Mouse (Mus musculus): Measurements from ENCODE around the gene AL732309.1. TPM values are rescaled to one million over a fixed set of nuclear protein-coding genes. Genes with fewer than 3 reads are reported as not detected.

AL732309.1 gene
- polyA plus RNA-seq, 1 experiment: 7.0 TPM

DNA sequence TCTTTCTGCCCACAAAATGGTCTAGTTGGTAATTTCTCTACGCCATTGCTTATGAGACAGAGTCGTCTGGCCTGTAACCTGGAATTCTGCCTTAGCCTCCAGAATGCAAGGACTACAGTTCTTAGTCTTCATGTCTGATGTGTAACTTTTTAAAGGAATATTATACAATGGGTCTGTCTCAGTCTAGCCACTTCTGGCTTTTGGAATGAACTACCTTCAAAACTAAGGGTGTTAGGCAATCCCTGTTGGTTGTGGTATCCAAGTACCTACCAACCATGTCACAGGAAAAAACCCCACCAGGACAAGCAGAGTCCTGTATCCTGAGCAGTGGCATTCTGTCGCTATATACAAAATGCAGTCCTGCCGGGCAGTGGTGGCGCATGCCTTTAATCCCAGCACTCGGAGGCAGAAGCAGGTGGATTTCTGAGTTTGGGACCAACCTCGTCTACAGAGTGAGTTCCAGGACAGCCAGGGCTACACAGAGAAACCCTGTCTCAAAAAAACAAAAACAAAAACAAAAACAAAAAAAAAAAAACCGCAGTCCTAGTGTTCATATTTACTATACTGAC, 20.8 kb downstream of the AL732309.1 start:
- TF ChIP-seq POLR2A (IDR thresholded peaks at IDR 0.05; ENCODE audit: control insufficient read depth, low read depth, low read length) (no peak), CTCF (IDR thresholded peaks at IDR 0.05; ENCODE audit: control insufficient read depth, insufficient read depth, insufficient replicate concordance, low read depth, low read length) (no peak)
- H3K27ac ChIP-seq (ENCODE audit: control insufficient read depth, insufficient read depth, low read depth, low read length): peak overlapping the region; percentile 84
- H3K36me3 ChIP-seq (ENCODE audit: control insufficient read depth, insufficient read depth, low read length): no peaks in the 10 kb centered on the region
- H3K4me1 ChIP-seq (ENCODE audit: control insufficient read depth, insufficient read depth, low read length): peaks cover 4% of the 10 kb centered on the region; the same call in 1 of the 2 replicates
- no peaks in the 10 kb centered on the region for H3K27me3 ChIP-seq (ENCODE audit: control insufficient read depth, insufficient read depth, low read length)
- peak overlapping the region; percentile 83 for H3K4me3 ChIP-seq (ENCODE audit: control insufficient read depth, low read depth, low read length)

DNA sequence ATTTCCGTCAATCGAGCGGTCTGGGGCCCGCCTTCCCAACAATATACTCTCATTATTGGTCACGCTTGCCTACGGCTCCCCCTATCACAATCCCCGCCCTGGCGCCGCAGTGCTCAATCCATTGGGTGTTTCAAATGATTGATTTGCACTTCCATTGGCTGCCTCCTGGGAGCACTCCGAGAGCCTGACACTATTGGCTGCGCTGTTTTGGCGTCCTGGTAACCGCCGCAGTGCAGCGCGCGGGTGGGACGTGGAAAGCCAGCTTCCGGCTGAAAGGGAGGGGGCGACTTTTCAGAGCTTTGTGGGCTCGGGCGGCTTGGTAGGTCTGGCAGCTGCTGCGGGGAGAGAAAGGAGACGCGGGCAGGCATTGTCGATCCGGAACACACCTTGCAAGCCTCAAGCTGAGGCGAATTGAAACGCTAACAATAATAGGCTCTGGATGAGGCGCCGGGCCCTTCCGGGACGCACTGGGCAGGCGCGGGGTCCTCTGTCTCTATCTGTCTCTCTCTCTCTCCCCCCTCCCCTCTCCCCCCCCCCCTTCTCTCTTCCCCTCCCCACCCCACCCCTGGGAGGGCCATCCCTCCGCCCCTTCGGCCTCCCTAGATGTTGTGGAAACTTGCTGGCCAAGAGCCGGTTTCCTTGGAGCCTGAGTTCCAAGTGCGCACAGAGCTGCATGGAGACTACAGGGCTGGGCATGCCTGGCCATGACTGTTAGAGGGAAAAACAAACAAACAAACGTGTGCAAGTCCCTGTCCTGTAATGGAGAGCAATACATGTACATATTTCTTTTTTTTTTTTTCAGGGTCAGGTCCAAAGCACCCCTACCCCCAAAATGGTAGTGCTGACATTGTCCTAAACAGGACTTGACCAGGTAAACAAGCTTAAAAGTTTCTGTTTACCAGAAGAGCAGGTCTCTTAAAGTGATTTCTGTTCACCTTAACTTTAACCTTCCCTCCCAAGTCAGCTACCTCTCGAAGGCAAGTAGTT, 21.6 kb downstream of the AL732309.1 start:
- no peaks in the 10 kb centered on the region for H3K36me3 ChIP-seq (ENCODE audit: control insufficient read depth, insufficient read depth, low read length)
- H3K4me3 ChIP-seq (ENCODE audit: control insufficient read depth, low read depth, low read length): peak overlapping the region; percentile 100
- no peaks in the 10 kb centered on the region for H3K27me3 ChIP-seq (ENCODE audit: control insufficient read depth, insufficient read depth, low read length)
- H3K27ac ChIP-seq (ENCODE audit: control insufficient read depth, insufficient read depth, low read depth, low read length): peak overlapping the region; percentile 94
- TF ChIP-seq CTCF (IDR thresholded peaks at IDR 0.05; ENCODE audit: control insufficient read depth, insufficient read depth, insufficient replicate concordance, low read depth, low read length) (no peak), POLR2A (IDR thresholded peaks at IDR 0.05; ENCODE audit: control insufficient read depth, low read depth, low read length) (no peak; the same call in 1 of the 2 replicates)
- peaks cover 4% of the 10 kb centered on the region; the same call in 1 of the 2 replicates for H3K4me1 ChIP-seq (ENCODE audit: control insufficient read depth, insufficient read depth, low read length)

DNA sequence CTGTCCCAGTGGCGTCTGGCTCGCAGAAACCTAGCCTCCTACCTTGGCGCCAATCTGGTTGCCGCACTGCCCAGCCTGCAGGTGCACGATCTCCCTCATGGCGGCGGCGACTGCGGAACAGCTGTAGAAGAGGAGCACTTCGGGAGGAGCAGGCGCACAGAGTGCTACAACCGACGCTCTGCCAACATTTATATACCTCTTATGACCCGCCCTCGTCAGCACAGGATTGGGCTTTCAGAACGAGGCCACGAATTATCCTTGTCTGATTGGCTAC, 22.2 kb downstream of the AL732309.1 start, which contains the start of gene Tubb4b:
Gene Tubb4b, minus strand, starts transcription at position 211 of the 274 bp plus-strand sequence.
- TF ChIP-seq CTCF (IDR thresholded peaks at IDR 0.05; ENCODE audit: control insufficient read depth, insufficient read depth, insufficient replicate concordance, low read depth, low read length) (0 out of 2 replicates have a peak, but pooled peaks have one; percentile 9), POLR2A (IDR thresholded peaks at IDR 0.05; ENCODE audit: control insufficient read depth, low read depth, low read length) (peak; percentile 99)
- H3K4me3 ChIP-seq (ENCODE audit: control insufficient read depth, low read depth, low read length): peak within 1 kb of the TSS; percentile 100
- H3K27me3 ChIP-seq (ENCODE audit: control insufficient read depth, insufficient read depth, low read length): no peaks in the 10 kb centered on the region
- no peaks in the 10 kb centered on the region for H3K36me3 ChIP-seq (ENCODE audit: control insufficient read depth, insufficient read depth, low read length)
- H3K27ac ChIP-seq (ENCODE audit: control insufficient read depth, insufficient read depth, low read depth, low read length): peak within 1 kb of the TSS; percentile 99
- H3K4me1 ChIP-seq (ENCODE audit: control insufficient read depth, insufficient read depth, low read length): peaks cover 4% of the 10 kb centered on the region; the same call in 1 of the 2 replicates

DNA sequence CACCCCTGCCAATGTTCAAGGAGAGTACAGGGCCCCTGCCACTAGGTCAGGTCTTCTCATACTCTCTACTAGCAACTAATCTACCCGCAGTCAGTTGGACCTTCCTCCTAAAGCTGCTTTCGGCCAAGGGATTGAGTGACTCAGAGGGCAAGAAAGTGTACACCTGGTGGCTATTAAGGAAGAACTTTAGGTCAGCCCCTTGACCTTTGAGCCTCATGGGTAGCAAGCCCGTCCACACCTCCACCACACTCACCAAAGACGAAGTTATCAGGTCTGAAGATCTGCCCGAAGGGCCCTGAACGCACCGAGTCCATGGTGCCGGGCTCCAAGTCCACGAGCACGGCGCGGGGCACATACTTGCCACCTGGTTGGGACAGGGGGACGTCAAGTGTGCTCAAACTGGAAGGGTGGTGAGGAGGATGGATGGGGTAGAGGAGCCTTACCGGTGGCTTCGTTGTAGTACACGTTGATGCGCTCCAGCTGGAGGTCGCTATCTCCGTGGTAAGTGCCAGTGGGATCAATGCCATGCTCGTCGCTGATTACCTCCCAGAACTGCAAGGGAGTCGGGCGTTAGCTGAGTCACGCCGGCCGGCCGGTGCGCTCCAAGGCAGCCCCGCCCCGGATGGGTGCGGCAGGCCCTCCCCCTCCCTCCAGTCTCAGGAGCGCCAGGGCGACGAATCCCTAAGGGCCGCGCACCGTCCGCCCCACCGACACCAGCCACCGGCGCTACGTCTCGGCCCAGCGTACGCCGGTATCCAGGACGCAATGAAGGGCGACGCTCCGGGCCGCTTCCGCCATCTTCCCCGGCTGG, 22.8 kb downstream of the AL732309.1 start:
- TF ChIP-seq POLR2A (IDR thresholded peaks at IDR 0.05; ENCODE audit: control insufficient read depth, low read depth, low read length) (no peak), CTCF (IDR thresholded peaks at IDR 0.05; ENCODE audit: control insufficient read depth, insufficient read depth, insufficient replicate concordance, low read depth, low read length) (no peak)
- Histone ChIP-seq H3K4me1 (ENCODE audit: control insufficient read depth, insufficient read depth, low read length) (peaks cover 4% of the 10 kb centered on the region; the same call in 1 of the 2 replicates), H3K27ac (ENCODE audit: control insufficient read depth, insufficient read depth, low read depth, low read length) (peak overlapping the region; percentile 99), H3K4me3 (ENCODE audit: control insufficient read depth, low read depth, low read length) (peak overlapping the region; percentile 100), H3K36me3 (ENCODE audit: control insufficient read depth, insufficient read depth, low read length) (no peaks in the 10 kb centered on the region), H3K27me3 (ENCODE audit: control insufficient read depth, insufficient read depth, low read length) (no peaks in the 10 kb centered on the region)

DNA sequence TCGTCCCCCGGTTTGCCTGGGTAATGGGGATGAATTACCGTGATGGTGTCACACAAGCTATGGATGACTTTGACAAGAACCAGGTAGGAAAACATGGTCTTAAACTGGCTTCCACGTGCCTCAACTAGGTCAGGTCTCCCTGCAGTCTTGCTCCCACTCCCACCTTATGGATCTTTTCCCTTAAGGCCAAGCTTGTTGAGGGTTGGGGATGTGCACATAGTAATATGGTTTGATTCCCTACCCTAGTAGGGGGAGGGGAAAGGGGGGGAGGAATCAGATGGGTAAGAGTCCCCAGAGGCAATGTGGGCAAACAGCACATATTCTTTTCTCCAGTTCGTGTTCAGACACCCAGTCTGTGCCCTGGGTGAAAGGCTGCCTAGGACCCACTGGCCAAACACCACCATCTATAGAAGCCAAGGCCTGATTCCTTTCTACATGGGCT, 25.3 kb downstream of the AL732309.1 start:
- TF ChIP-seq CTCF (IDR thresholded peaks at IDR 0.05; ENCODE audit: control insufficient read depth, insufficient read depth, insufficient replicate concordance, low read depth, low read length) (no peak), POLR2A (IDR thresholded peaks at IDR 0.05; ENCODE audit: control insufficient read depth, low read depth, low read length) (no peak)
- peak overlapping the region; percentile 72 for H3K4me3 ChIP-seq (ENCODE audit: control insufficient read depth, low read depth, low read length)
- no peaks in the 10 kb centered on the region for H3K27me3 ChIP-seq (ENCODE audit: control insufficient read depth, insufficient read depth, low read length)
- H3K4me1 ChIP-seq (ENCODE audit: control insufficient read depth, insufficient read depth, low read length): peaks cover 2% of the 10 kb centered on the region; the same call in 1 of the 2 replicates
- no peaks in the 10 kb centered on the region for H3K36me3 ChIP-seq (ENCODE audit: control insufficient read depth, insufficient read depth, low read length)
- H3K27ac ChIP-seq (ENCODE audit: control insufficient read depth, insufficient read depth, low read depth, low read length): no peak overlapping the region; the same call in 1 of the 2 replicates

DNA sequence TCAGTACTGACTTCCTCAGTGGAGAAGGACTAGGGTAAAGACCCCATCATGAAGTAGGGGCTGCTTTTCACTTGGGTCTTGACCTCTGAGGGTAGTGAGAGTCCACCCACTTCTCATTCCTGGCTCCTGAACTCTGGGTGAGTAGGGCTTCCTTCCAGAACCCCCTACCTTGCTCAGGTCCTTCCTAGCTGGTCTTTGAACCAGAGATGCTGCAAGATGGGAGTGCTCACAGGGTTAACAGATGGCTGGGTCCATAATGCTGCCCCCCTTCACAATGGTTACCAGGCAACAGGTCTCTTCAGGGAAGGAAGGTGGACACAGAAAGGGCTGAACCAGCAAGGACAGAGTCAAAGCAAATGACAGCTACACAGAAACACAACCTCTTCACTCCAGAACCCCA, 28.2 kb downstream of the AL732309.1 start, which contains the start of gene Fam166a:
Gene Fam166a, plus strand, starts transcription at position 301 of the 400 bp plus-strand sequence.
- no peaks in the 10 kb centered on the region for H3K27me3 ChIP-seq (ENCODE audit: control insufficient read depth, insufficient read depth, low read length)
- TF ChIP-seq POLR2A (IDR thresholded peaks at IDR 0.05; ENCODE audit: control insufficient read depth, low read depth, low read length) (peak; percentile 33; the same call in 1 of the 2 replicates), CTCF (IDR thresholded peaks at IDR 0.05; ENCODE audit: control insufficient read depth, insufficient read depth, insufficient replicate concordance, low read depth, low read length) (no peak)
- peak within 1 kb of the TSS; percentile 86 for H3K4me3 ChIP-seq (ENCODE audit: control insufficient read depth, low read depth, low read length)
- H3K4me1 ChIP-seq (ENCODE audit: control insufficient read depth, insufficient read depth, low read length): no peaks in the 10 kb centered on the region; the same call in 1 of the 2 replicates
- H3K27ac ChIP-seq (ENCODE audit: control insufficient read depth, insufficient read depth, low read depth, low read length): peak within 1 kb of the TSS; percentile 88
- H3K36me3 ChIP-seq (ENCODE audit: control insufficient read depth, insufficient read depth, low read length): no peaks in the 10 kb centered on the region

Measured in testis, adult 2 months (tissue).